ENCODE assay signal across 12 mouse cellular contexts in the genomic region with DNA sequence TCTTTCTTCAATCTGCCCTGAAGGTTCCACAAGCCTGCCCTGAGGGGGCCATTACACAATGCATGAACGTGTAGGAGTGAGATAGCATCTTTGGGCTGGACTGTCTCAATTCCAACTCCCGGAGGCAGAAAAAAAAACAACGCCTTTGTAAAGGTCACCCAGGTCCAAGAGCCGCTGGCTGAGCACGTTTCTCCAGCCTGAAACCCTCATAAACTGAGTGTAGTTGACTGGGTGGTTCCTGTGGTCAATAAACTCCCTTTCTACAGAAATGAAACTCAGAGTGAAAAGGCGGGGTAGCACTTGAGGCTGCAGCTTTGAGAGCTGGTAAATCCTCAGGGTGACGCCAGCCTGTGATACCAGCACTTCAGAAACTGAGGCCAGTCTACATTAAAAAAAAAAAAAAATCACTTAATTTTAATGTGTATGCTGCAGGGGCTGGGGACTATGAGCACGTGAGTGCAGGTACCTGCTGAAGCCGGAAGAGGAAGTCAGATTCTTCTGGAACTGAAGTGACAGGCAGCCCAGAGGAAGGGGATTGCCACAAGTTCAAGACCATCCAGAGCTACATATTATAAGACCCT. TPM values are rescaled to one million over a fixed set of nuclear protein-coding genes. Genes with fewer than 3 reads are reported as not detected.
A peak's percentile ranks its signal among the peaks of the same experiment; 100 is the strongest.
DNase-seq lines count a peak whose midpoint lies in the region; ATAC-seq and TF ChIP-seq lines count a peak whose summit lies in the region.
"Had no signal": no experiment of that assay in that cellular context is flagged by ENCODE, and none has a peak within 500 bp of the region (broad histone marks: within the 10 kb centered on the region; RNA-seq: fewer than 3 reads in every experiment).

No protein-coding gene starts in this region.

- no peak for ATAC-seq in lung, embryonic 15.5 days (ENCODE audit: borderline replicate concordance, extremely low read depth, low FRiP score, low TSS enrichment)
- peak; percentile 5 for ATAC-seq in CD4-positive, CD25-positive, alpha-beta regulatory T cell, adult 4 months
- ATAC-seq in megakaryocyte progenitor cell, adult 5-6 weeks (replicated peaks; ENCODE audit: poor library complexity) = peak; percentile 26

- H3K4me1 ChIP-seq in lung, embryonic 15.5 days = peaks cover 31% of the 10 kb centered on the region
- H3K4me1 ChIP-seq in bone marrow macrophage, adult 2 months (ENCODE audit: control insufficient read depth, insufficient read depth, low read length) = peaks cover 56% of the 10 kb centered on the region

- H3K9me3 ChIP-seq in lung, embryonic 15.5 days = no peaks in the 10 kb centered on the region

- TF ChIP-seq POLR2A in bone marrow macrophage, adult 2 months (IDR thresholded peaks at IDR 0.05; ENCODE audit: borderline replicate concordance, low read depth, low read length) = no peak

- H3K4me3 ChIP-seq in lung, embryonic 15.5 days = no peak overlapping the region
- H3K4me3 ChIP-seq in bone marrow macrophage, adult 2 months (ENCODE audit: insufficient read depth, low read length) = peak overlapping the region; percentile 7; the same call in 1 of the 2 replicates
- H3K4me3 ChIP-seq: erythroblast, embryonic 14.5 days had no signal

- TF ChIP-seq CTCF in bone marrow macrophage, adult 2 months (IDR thresholded peaks at IDR 0.05; ENCODE audit: low read depth, low read length) = no peak

- H3K27me3 ChIP-seq in lung, embryonic 15.5 days = no peaks in the 10 kb centered on the region

- H3K4me2 ChIP-seq in lung, embryonic 15.5 days = 0 out of 2 replicates have a peak overlapping the region, but pooled peaks have one; percentile 5

- no peak for DNase-seq in lung, postnatal 10 days
- no peak for DNase-seq in left cerebral cortex, postnatal 14 days (ENCODE audit: low spot score in 2 of 2)
- no peak for DNase-seq in gastrocnemius, postnatal 4 days (ENCODE audit: low spot score in 2 of 2)
- no peak for DNase-seq in embryo, embryonic 9.5 days (ENCODE audit: extremely low spot score)
- DNase-seq: cerebellum, postnatal 10 days; left cerebral cortex, postnatal 4 days; right cerebral cortex, postnatal 4 days had no signal

- no peak overlapping the region for H3K9ac ChIP-seq in lung, embryonic 15.5 days

- H3K27ac ChIP-seq in lung, embryonic 15.5 days = peak overlapping the region; percentile 46; the same call in 1 of the 2 replicates
- peak overlapping the region; percentile 78 for H3K27ac ChIP-seq in bone marrow macrophage, adult 2 months (ENCODE audit: insufficient read depth, low read depth, low read length)

- H3K36me3 ChIP-seq in lung, embryonic 15.5 days = no peaks in the 10 kb centered on the region

- intact Hi-C loops in left cerebral cortex, postnatal 14 days (cut with DNase I) = no loop called here

- WGBS in lung, embryonic 15.5 days = 24% methylated on average over 9 of the region's 9 CpGs

RNA-seq across cellular contexts. Expression of a gene that starts 2.5 kb away (rescaled TPM):
- polyA plus RNA-seq in lung, embryonic 15.5 days (2015; fragmentation: Nextera tagmentation; extraction: Ambion mirVana) = 13.6 and 15.8 TPM in 2 replicates
- polyA plus RNA-seq in CD4-positive, CD25-positive, alpha-beta regulatory T cell, adult 4 months (2017; shearing (Covaris generic)) = 1 to 10 TPM; 6.3 to 9.4 TPM
- polyA plus RNA-seq in bone marrow macrophage, adult 2 months (2012; ENCODE audit: insufficient read depth, insufficient read length, missing spikeins) = 57.1 and 69.9 TPM in 2 replicates
- total RNA-seq in megakaryocyte progenitor cell, adult 5-6 weeks (2015) = 14.6 and 23.7 TPM in 2 replicates
- total RNA-seq in megakaryocyte progenitor cell, adult 5-6 weeks (2017) = 15.4 and 24.2 TPM in 2 replicates
- total RNA-seq in left cerebral cortex, postnatal 14 days (2021) = 10 to 100 TPM; 63.0 to 64.9 TPM
- 10 to 100 TPM; 40.0 to 41.0 TPM for total RNA-seq in gastrocnemius, postnatal 4 days (2021)
